Mouse (Mus musculus) left cerebral cortex, adult 18-20 months (tissue): Measurements from ENCODE around the gene Kcnj4. TPM values are rescaled to one million over a fixed set of nuclear protein-coding genes. Genes with fewer than 3 reads are reported as not detected.
"Not testable (repeated sequence)": the region's sequence is repeated elsewhere in the genome, so short reads cannot be mapped to it uniquely, and the experiment has no call there.

Experiments
- DNase-seq, 2 experiments: peaks; one replicate each; pipeline ENCODE4 v3.0.0; 2021 to 2022; ENCODE audit warnings: low spot score in 2 of 2, mixed read lengths in 1 of 2
- total RNA-seq, 2 experiments: library from RNA; stranded (reverse); gene quantifications; 2 replicates each; pipeline ENCODE4 v1.2.3; 2021

Gene Kcnj4
- total RNA-seq, 2 experiments from 2014 or later: 184 TPM

- no peak for DNase-seq
Observed at GRCm38 (mm10) chr15:79456546-79456945, 48.5 kb downstream of the Kcnj4 start.

GRCm38 (mm10) chr15:79456104-79456503 is 48.9 kb downstream of the Kcnj4 start:
- DNase-seq: not testable (repeated sequence)

DNA sequence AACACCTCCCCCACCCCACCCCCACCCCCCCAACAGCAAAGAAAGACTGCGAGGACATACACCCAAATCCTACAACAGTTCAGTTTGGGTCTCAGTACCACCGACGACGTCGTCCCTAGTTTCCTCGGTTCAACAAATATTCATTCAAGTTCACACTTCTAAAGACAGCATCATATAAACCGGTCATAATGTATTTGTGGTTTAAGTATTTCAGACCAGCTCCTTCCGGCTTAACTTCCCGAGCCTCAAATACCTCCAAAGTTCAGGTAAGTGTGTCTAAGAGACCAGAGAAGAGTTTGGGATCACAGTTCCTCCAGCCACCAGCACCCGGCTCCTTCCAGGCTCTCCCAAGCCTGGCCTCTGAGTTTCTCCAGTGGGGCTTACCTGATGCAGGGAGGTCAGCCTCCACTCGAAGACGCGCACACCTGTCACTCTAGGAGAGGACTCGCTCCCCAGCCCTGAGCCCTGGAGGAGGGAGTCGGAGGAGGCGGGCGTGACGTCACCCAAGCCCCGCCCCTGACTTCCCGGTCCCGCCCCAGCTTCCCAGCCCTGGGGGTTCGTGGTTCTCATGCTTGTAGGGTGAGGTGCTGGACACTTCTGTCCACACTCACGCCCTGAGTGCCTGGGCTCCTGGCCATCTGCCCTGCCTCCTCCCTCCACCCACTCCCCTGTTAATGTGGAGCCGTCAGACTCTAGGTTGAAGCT is 49.8 kb downstream of the Kcnj4 start, which contains the start of gene Csnk1e:
Gene Csnk1e (minus strand): TSS at position 461 of the 705 bp plus-strand sequence.
- peak in 1 of 2 experiments; percentile 39 for DNase-seq

DNA sequence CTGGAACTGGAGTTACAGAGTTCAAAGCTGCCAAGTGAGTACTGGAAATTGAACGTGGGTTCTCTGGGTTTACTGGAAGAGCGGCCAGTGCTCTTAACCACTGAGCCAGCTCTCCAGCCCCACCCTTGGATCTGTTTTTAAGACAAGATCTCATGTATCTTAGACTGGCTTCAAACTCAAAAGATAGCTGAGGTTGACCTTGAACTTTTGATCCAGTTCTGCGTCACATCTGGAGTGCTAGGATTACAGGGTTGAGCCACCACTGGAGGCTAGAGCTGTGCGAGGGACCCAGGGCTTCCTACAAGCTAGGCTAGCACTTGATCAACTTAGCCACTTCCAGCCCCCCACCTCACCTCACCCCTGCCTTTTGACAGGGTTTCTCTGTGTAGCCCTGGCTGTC is 51.2 kb downstream of the Kcnj4 start:
- DNase-seq: no peak

DNA sequence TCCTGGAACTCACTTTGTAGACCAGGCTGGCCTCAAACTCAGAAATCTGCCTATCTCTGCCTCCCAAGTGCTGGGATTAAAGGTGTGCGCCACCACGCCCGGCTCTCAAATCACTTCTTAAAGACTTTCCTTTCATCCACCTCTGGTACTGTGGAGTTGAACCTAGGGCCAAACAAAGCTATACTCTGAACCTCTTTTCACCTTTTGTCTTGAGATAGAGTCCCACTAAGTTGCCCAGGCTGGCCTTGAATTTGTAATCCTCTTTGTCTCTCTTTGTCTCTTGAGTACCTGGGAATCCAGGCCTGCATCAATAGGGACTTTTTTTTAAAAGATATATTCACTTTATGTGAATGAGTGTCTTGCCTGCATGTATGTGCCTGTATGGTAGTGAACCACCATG is 57.0 kb downstream of the Kcnj4 start:
- DNase-seq: no peak

DNA sequence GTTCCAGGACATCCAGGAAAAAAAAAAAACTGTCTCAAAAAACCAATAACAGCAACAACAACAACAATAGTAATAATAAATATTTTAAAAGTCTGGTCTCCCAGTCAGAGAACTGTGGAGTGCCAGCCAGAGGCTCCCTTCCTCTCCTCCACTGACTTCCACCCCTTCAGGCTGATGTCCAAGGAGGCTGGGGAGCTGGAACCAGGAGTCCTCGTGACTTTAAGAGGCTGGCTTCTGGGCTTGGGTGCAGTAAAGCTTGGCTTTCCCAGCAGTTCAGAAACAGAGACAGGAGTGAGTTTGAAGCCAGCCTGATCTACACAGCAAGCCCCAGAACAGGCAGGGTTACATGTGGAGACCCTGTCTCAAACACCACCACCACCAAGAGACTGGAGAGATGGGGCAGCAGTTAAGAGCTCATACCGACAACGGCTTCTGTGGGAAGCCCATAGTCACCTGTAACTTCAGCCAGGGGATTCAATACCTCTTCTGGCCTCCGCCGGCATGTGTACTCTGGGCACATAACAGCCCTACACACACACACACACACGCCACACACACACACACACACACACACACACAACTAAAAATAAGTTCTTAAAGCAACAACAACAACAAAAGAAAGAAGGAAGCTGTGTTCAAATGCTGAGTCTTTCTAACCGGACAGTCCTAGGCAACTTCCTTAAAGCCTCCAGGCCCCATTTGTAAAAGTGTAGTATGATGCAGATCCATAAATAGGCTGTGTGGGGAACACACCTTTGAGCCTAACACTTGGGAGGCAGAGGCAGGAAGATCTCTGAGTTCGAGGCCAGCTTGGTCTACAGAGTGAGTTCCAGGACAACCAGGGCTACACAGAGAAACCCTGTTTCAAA is 59.0 kb downstream of the Kcnj4 start:
- no peak for DNase-seq

- DNase-seq: peak; percentile 60 to 69
Observed at GRCm38 (mm10) chr15:79443856-79444410, 61.1 kb downstream of the Kcnj4 start.

- DNase-seq: no peak
Observed at GRCm38 (mm10) chr15:79442961-79443518, 62.0 kb downstream of the Kcnj4 start.

GRCm38 (mm10) chr15:79442257-79442611 is 62.8 kb downstream of the Kcnj4 start:
- no peak for DNase-seq

DNA sequence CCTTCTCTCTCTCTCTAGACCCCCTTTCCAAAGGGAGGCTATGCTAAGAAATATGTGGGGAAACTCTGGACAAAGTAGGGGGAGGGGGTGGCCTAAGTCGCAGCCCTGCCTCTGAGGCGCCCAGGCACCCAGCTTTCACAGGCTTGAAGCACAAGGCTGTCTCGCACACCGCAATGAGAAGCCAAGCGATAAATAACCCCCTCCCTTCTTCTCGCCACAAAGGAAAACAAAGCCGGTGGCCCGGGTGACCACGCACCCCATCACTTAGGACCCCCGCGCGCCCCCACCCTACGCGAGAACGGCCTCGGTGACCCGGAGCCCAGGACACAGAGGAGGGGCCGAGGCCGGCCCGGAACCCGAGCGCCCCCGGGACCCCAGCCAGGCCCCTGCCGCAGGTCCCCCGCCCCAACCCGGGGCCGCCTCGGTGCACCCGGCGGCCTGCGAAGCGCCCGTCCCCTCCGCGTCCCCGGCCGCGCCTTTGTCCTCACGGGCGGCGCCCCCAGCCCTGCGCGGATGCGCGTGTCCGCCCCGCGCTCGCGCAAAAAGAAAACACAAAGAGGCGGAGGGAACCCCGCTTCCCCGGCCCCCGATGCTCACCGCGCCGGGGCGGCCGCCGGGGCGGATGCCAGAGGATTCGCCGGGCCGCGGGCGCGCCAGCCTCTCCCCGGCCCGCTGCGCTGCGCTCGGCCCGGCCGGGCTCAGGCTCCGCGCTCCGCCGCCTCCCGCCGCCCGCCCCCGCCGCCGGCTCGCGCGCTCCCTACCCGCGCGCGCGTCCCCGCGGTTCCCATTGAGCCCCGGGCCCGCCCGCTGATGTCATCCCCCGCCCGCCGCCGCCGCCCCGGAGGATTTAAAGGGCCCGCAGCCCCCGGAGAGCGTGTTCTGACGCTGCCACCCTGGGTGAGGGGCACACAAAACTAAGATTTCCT is 63.4 kb downstream of the Kcnj4 start:
- peak; percentile 82 to 89 for DNase-seq

DNA sequence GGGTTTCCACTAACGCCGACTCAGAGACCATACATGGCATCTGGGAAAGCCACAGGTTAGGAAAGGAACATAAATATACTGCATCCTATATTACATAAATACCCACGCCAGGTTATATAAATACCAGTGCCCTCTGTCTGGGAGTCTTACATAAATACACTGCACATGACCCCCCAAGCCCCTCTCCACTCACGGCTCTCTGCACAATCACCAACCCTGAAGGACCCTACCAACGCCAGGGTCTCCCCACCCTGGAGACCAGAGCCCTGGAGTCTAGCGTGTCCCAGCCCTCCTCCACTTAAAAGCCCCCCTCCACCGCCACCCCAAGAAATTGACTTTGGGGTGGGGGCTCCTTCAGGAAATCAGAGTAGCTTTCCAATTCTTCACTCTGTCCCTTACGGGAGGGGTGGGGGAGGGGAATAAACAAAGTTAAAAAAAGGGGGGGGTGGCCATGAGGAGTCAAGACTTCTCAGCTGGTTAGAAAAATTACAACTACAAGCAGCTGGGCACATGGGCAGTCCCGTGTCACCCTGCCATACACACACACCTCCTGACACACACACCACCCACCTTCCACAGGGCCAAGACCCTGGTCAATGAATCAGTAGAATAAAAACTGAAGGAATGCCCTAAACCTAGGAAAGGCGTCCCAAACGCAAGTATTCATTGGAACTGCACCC is 64.2 kb downstream of the Kcnj4 start:
- no peak for DNase-seq

DNA sequence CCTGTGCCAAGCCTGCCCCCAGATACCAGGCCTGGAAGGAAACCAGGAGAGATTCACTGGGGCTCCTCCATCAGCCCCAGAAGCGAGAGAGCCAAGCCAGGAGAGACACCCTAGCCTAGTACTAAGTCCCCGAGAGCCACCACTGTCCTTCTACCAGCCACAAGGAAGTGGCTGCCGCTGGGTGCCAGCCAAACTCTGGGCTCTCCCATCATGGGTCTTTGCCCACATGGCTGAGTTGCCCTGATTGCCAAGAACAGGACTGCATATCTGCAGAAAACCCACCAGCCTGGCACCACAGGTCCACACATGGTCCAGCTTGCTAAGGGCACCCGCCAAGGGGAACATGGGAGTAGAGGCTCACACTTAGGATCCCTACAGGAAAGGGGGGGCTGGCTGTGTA is 64.8 kb downstream of the Kcnj4 start:
- DNase-seq: peak; percentile 61 to 62

- DNase-seq: no peak
Observed at GRCm38 (mm10) chr15:79439386-79439785, 65.7 kb downstream of the Kcnj4 start.

GRCm38 (mm10) chr15:79438816-79439215 is 66.2 kb downstream of the Kcnj4 start:
- no peak for DNase-seq

DNA sequence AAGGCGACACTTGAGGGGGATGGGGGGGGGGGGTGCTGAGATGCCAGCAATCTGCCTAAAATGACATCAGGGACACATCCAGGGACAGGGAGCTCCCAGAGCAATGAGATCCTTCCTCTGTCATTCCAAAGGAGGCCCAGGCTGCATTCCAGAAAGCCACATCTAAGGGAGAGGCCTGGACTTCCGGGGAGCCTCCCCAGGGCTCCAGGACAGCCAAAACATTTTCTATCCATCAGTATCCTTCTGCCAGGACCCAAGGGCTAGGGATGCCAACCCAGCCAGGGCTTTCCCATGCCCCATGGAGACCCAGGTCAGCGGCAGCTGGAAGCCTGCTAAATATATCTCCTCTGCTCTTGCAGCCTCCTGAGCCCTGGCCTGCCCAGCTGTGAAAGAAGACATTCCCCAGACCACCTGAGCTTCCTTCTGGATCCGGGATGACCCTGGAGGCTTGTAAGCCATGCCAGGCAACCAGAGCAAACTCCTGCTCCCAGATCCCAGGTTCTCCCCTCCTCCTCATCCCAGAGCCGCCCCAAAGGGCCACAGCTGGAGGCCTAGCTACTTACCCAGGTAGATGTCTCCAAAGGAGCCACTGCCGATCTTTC is 66.7 kb downstream of the Kcnj4 start:
- no peak for DNase-seq

GRCm38 (mm10) chr15:79437541-79438208 is 67.4 kb downstream of the Kcnj4 start:
- no peak for DNase-seq

DNA sequence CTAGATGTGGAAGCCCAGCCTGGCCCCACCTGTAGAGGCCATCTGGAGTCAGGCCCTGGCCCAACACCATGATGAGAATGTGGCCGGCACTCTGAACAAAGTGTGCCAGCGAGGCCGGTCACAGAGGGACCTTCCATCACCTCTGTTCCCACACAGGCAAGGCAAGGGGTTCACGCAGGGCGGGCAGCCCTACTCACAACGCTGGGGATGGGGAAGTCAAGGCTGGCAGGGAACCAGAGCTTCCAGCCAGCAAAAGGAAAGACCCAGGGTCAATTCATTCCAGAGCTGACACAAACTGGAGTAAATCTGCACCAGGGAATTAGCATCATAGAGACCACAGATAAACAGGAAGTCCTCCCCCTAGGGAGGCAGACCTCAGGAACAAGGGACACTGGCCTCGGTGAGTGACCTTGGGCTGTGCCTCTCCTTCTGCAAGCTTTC is 68.5 kb downstream of the Kcnj4 start:
- no peak for DNase-seq

GRCm38 (mm10) chr15:79435191-79435671 is 69.8 kb downstream of the Kcnj4 start:
- DNase-seq: no peak
